Comparison of ENCODE assay signal across 8 mouse cellular contexts in the genomic region with DNA sequence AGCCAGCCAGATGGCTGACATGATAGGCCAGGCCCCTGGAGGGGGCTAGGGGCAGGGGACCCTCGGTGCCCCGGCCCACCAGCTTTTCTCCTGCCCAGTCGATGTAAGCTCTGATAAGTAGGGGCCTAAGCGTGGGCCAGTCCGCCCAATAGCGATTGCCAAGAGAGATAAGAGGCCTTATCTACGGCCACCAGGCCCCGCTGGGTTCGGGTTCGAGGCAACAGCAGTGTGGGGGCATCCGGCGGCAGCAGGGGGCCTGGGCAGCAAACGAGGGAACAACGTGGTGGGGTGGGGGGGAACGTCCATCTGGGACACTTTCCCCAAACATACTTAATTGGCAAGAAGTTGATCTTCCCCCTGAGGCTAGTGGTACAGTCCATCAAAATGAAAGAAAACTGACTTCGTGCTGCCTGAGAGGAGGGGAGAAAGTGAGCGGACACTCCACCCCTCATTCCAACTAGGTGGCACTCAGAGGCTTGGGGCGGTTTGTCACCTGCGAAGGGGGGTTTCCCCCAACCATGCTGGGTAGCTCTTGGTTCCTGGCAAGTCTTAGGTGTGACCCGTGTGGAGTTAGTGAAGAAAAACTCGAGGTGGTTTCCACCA. TPM values are rescaled to one million over a fixed set of nuclear protein-coding genes. Genes with fewer than 3 reads are reported as not detected.
A peak's percentile ranks its signal among the peaks of the same experiment; 100 is the strongest.
DNase-seq lines count a peak whose midpoint lies in the region; ATAC-seq and TF ChIP-seq lines count a peak whose summit lies in the region.

No protein-coding gene starts in this region.

- H3K4me3 ChIP-seq in bone marrow, adult 2 months (replicated peaks; ENCODE audit: control insufficient read depth, low read depth, low read length): peak overlapping the region; percentile 87
- H3K4me3 ChIP-seq in heart, embryonic 14.5 days (ENCODE audit: control insufficient read depth in 1 of 2, insufficient read depth in 1 of 2, low read depth in 1 of 2, low read length in 2 of 2): peak overlapping the region; percentile 75 to 87
- H3K4me3 ChIP-seq in liver, adult 2 months (ENCODE audit: insufficient read depth, low read depth, low read length): peak overlapping the region; percentile 66; the same call in 1 of the 2 replicates

- H3K79me2 ChIP-seq in liver, adult 2 months (ENCODE audit: control insufficient read depth, insufficient read depth, low read length): peaks cover 67% of the 10 kb centered on the region

- peak overlapping the region; percentile 94 for H3K9ac ChIP-seq in heart, embryonic 14.5 days (ENCODE audit: low read length)
- H3K9ac ChIP-seq in liver, adult 2 months (ENCODE audit: low read depth, low read length): peak overlapping the region; percentile 57

- no peak for TF ChIP-seq CTCF in bone marrow, adult 2 months (IDR thresholded peaks at IDR 0.05; ENCODE audit: control insufficient read depth, insufficient read depth, low read length)
- TF ChIP-seq CTCF in liver, adult 2 months (IDR thresholded peaks at IDR 0.05; ENCODE audit: low read depth, low read length): no peak

- intact Hi-C loops in heart, postnatal 14 days (cut with DNase I): loop anchor here (2.0 kb wide), 1 partner anchor 38 kb away; no protein-coding TSS in a partner anchor

- TF ChIP-seq POLR2A in bone marrow, adult 2 months (IDR thresholded peaks at IDR 0.05; ENCODE audit: borderline replicate concordance, control insufficient read depth, low read depth, low read length): 0 out of 2 replicates have a peak, but pooled peaks have one; percentile 34
- no peak for TF ChIP-seq POLR2A in liver, adult 2 months (IDR thresholded peaks at IDR 0.05; ENCODE audit: extremely low read depth, insufficient read depth, low read length)

- H3K4me1 ChIP-seq in bone marrow, adult 2 months (ENCODE audit: control insufficient read depth, insufficient read depth, low read length): peaks cover 7% of the 10 kb centered on the region; the same call in 1 of the 2 replicates
- H3K4me1 ChIP-seq in heart, embryonic 14.5 days (ENCODE audit: control insufficient read depth in 2 of 2, insufficient read depth in 2 of 2, low read length in 2 of 2): peaks cover 57 to 73% of the 10 kb centered on the region in 2 experiments
- H3K4me1 ChIP-seq in liver, adult 2 months (ENCODE audit: control insufficient read depth, insufficient read depth, low read length): peaks cover 15% of the 10 kb centered on the region

- H3K27me3 ChIP-seq in heart, embryonic 14.5 days (ENCODE audit: control insufficient read depth, insufficient read depth, low read length): no peaks in the 10 kb centered on the region
- H3K27me3 ChIP-seq in liver, adult 2 months (ENCODE audit: control insufficient read depth, insufficient read depth, low read length): no peaks in the 10 kb centered on the region

- H3K4me2 ChIP-seq in heart, embryonic 14.5 days (ENCODE audit: low read length): peak overlapping the region; percentile 90

- WGBS in bone marrow, adult 2 months: 3% methylated on average over 21 of the region's 21 CpGs
- 16% methylated on average over 21 of the region's 21 CpGs for WGBS in heart, embryonic 14.5 days
- WGBS in liver, adult 2 months: 13% methylated on average over 21 of the region's 21 CpGs

- peak; percentile 95 for DNase-seq in heart, adult 11 months
- DNase-seq in heart, postnatal 14 days: no peak
- DNase-seq in liver, adult 2 months (ENCODE audit: extremely low read depth, low read depth, low spot score): no peak
- peak; percentile 63 for DNase-seq in neural tube, embryonic 10.5 days (ENCODE audit: extremely low spot score, low spot score)
- DNase-seq in ovary, adult 18-20 months (ENCODE audit: low spot score): no peak
- no peak for DNase-seq in cerebellum, adult 8-10 months

- ATAC-seq in heart, embryonic 14.5 days (ENCODE audit: insufficient number of reproducible peaks, insufficient read depth, low FRiP score, low read depth): no peak

- H3K9me3 ChIP-seq in heart, embryonic 14.5 days (ENCODE audit: control insufficient read depth, low read length): no peaks in the 10 kb centered on the region

- H3K27ac ChIP-seq in bone marrow, adult 2 months (ENCODE audit: control insufficient read depth, insufficient read depth, low read depth, low read length, poor library complexity): peak overlapping the region; percentile 94
- H3K27ac ChIP-seq in heart, embryonic 14.5 days (replicated peaks in 1 of 2; ENCODE audit: control insufficient read depth in 1 of 2, insufficient read depth in 1 of 2, low read depth in 2 of 2, low read length in 2 of 2): peak overlapping the region in 1 of 2 experiments; percentile 88; a peak in 1 of 4 replicates
- no peak overlapping the region for H3K27ac ChIP-seq in liver, adult 2 months (replicated peaks; ENCODE audit: insufficient read depth, low read depth, low read length)

- peaks cover 7% of the 10 kb centered on the region; the same call in 1 of the 2 replicates for H3K36me3 ChIP-seq in heart, embryonic 14.5 days (ENCODE audit: control insufficient read depth, insufficient read depth, low read length)
- H3K36me3 ChIP-seq in liver, adult 2 months (ENCODE audit: control insufficient read depth, insufficient read depth, low read length): no peaks in the 10 kb centered on the region

RNA-seq across cellular contexts. Expression of gene Zfpm1, which starts 2.8 kb away (rescaled TPM):
- 10 to 100 TPM; 25.5 to 26.9 TPM for total RNA-seq in heart, postnatal 14 days (2021)
- 125 and 324 TPM in 2 replicates for polyA plus RNA-seq in bone marrow, adult 2 months (2011; ENCODE audit: insufficient read depth, insufficient read length, low replicate concordance, missing spikeins)
- 4.4 and 6.1 TPM in 2 replicates for polyA plus RNA-seq in heart, embryonic 14.5 days (2014; fragmentation: Nextera tagmentation; extraction: Ambion mirVana)
- 7.9 and 8.4 TPM in 2 replicates for total RNA-seq in liver, adult 2 months (2014; rRNA removed)
- 56.5 and 67.5 TPM in 2 replicates for polyA plus RNA-seq in liver, adult 2 months (2012; rRNA removed)

Comparison
In these comparisons a context has a peak if more than half of its experiments do, and no peak if none do; other contexts are left out.
1. DNase-seq: peak in heart, adult 11 months (single experiment) and neural tube, embryonic 10.5 days (single experiment); none in heart, postnatal 14 days (0 of 2), liver, adult 2 months (single experiment), ovary, adult 18-20 months (single experiment) and cerebellum, adult 8-10 months (single experiment).
2. Peak in every context shown above with its lines, with median percentiles within 50 percentile points of each other: H3K4me3 ChIP-seq.